Mouse (Mus musculus): ENCODE data around the gene Kmt2d. TPM values are rescaled to one million over a fixed set of nuclear protein-coding genes. Genes with fewer than 3 reads are reported as not detected.
A peak's percentile ranks its signal among the peaks of the same experiment; 100 is the strongest.

Gene Kmt2d
- polyA plus RNA-seq, 1 experiment from 2014 or later, result 13.7 TPM

- 0 out of 2 replicates have a peak overlapping the region, but pooled peaks have one; percentile 1 for H3K9ac ChIP-seq
- H3K9me3 ChIP-seq (replicated peaks), result no peaks in the 10 kb centered on the region
- peak overlapping the region; percentile 63 for H3K4me3 ChIP-seq
- 1% methylated on average over 5 of the region's 5 CpGs for WGBS
- peak overlapping the region; percentile 68 for H3K27ac ChIP-seq
- H3K27me3 ChIP-seq, result no peaks in the 10 kb centered on the region; the same call in 1 of the 2 replicates
- H3K36me3 ChIP-seq (ENCODE audit: poor library complexity, severe bottlenecking), result no peaks in the 10 kb centered on the region
- H3K4me1 ChIP-seq, result peaks cover 13% of the 10 kb centered on the region
- peak overlapping the region; percentile 82 for H3K4me2 ChIP-seq
- peak; percentile 60; the same call in 1 of the 2 replicates for ATAC-seq
Observed at GRCm38 (mm10) chr15:98881656-98882008, 10.6 kb upstream of the Kmt2d start.

GRCm38 (mm10) chr15:98880978-98881655 lies 10.1 kb upstream of the Kmt2d start:
- Histone ChIP-seq H3K9me3 (replicated peaks) (no peaks in the 10 kb centered on the region), H3K36me3 (ENCODE audit: poor library complexity, severe bottlenecking) (no peaks in the 10 kb centered on the region), H3K4me3 (peak overlapping the region; percentile 63), H3K4me1 (peaks cover 13% of the 10 kb centered on the region), H3K9ac (peak overlapping the region; percentile 78), H3K27ac (peak overlapping the region; percentile 79), H3K27me3 (no peaks in the 10 kb centered on the region; the same call in 1 of the 2 replicates), H3K4me2 (peak overlapping the region; percentile 82)
- ATAC-seq, result peak; percentile 97
- WGBS, result under 1% methylated on average over 44 of the region's 48 CpGs

DNA sequence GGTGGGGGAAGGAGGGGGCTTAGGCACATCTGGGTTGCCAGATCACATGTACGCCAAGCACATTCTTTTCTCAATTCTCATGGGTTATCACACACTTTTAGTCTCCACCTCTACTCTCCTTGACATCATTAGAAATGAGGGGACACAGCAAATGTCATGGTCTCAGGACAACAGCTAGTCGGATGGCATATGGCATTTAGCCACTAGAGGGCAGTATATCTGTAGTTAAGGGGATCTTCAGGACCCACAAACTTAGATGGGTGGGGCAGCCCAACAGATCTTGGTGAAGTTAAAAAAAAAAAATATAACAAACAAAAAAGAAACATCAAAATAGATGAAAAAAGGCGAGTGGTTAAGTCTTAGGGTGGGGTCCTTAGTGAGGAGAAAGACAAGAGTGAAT lies 6.3 kb upstream of the Kmt2d start:
- Histone ChIP-seq H3K27ac (no peak overlapping the region), H3K9ac (no peak overlapping the region), H3K4me2 (no peak overlapping the region), H3K9me3 (replicated peaks) (no peaks in the 10 kb centered on the region), H3K36me3 (ENCODE audit: poor library complexity, severe bottlenecking) (no peaks in the 10 kb centered on the region), H3K27me3 (no peaks in the 10 kb centered on the region), H3K4me1 (peaks cover 21% of the 10 kb centered on the region), H3K4me3 (no peak overlapping the region)
- 14% methylated on average over 3 of the region's 3 CpGs for whole genome bisulfite sequencing
- ATAC-seq, result no peak

GRCm38 (mm10) chr15:98871916-98872888 lies 1.2 kb upstream of the Kmt2d start:
- ATAC-seq, result peak; percentile 88
- Histone ChIP-seq H3K9me3 (replicated peaks) (no peaks in the 10 kb centered on the region), H3K36me3 (ENCODE audit: poor library complexity, severe bottlenecking) (no peaks in the 10 kb centered on the region), H3K4me1 (peaks cover 38% of the 10 kb centered on the region), H3K9ac (peak overlapping the region; percentile 99), H3K27me3 (no peaks in the 10 kb centered on the region), H3K4me2 (peak overlapping the region; percentile 97), H3K4me3 (peak overlapping the region; percentile 99), H3K27ac (peak overlapping the region; percentile 98)
- WGBS, result under 1% methylated on average over 50 of the region's 51 CpGs

DNA sequence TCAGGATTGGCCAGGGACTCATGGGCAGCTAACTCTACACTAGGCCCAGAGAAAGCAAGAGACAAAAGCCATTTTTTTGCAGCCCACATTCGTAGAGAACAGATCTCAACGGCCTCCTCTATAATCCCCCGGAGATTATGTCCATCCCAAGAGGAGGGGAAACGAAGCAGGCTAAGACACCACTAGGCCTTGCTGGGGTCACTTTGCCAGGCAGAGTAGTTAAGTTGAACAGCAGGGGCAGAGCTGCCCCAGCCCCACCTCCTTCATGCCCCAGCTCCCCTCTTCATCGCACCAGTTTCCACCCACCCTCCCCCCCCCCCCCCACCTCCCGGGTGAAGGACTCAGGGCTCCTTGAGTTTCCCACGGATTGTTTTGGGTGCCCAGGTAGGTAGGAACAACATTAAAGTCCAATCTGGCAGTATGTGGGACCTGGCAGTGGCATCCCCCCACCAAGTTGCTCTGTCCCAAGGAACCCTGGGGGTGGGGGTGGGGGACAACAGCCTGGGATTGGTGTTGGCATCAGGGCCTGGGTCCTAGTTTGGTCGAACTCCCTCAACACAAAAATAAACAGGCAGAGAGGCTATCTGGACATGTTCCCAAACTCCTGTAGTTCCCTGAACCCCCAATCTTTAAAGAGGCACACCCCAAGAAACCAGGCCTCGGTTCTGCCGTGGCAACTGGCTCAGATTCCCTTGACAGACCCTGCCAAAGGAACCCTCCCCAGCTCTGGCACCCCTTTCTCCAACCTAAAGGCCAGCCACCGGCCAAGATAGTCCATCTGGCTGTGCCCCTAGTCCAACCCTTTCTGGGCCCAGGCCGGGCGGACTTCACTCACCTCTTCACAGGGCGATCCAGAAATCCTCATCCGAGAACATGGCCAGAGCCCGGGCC lies 580 bp downstream of the Kmt2d start:
- Histone ChIP-seq H3K4me1 (peaks cover 42% of the 10 kb centered on the region), H3K9ac (peak overlapping the region; percentile 99), H3K27me3 (no peaks in the 10 kb centered on the region), H3K4me2 (peak overlapping the region; percentile 97), H3K36me3 (ENCODE audit: poor library complexity, severe bottlenecking) (peaks cover 13% of the 10 kb centered on the region), H3K27ac (peak overlapping the region; percentile 98), H3K4me3 (peak overlapping the region; percentile 99), H3K9me3 (replicated peaks) (no peaks in the 10 kb centered on the region)
- under 1% methylated on average over 16 of the region's 16 CpGs for WGBS
- no peak for ATAC-seq

DNA sequence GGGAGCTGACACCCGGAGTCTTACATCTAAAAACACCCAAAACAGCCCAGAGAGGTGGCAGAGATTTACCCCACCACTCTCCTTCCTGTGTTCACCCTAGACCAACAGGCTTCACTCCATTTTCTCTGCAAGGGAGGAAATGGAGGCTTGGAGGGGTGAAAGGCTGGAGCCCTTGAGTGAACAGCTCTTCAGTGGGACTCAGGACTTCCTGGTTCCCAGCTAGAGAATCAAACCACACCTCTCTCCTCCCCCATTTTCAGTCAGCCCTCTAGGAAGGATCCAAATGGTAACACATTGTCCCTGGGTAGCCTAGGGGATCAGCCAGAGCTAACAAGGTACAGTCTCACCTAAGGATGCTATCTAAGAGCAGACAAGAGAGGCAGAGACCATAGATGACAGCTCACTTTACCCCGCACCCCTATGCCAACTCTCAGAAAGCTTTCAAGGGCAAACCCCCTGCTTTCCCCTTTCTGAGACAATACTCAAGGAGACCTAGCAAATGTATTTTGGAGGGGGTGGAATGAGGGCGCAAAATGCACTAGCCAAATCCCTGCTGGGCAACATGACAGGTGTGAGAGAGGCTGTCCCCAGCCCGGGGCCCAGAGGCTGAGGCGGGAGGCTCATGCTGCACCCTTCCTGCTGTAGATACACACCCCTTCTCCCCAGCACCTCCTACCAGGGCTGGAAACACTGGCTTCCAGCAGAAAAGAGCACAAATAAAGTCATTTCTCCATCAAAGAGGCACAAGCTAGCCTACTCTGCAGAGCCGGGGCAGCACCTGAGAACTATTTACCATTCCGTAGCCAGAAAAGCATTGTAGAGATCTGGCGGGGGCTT lies 1.4 kb downstream of the Kmt2d start:
- peaks cover 42% of the 10 kb centered on the region for H3K4me1 ChIP-seq

GRCm38 (mm10) chr15:98868346-98869063 lies 2.5 kb downstream of the Kmt2d start:
- ATAC-seq, result no peak
- Histone ChIP-seq H3K27me3 (no peaks in the 10 kb centered on the region), H3K9me3 (replicated peaks) (no peaks in the 10 kb centered on the region), H3K4me3 (peak overlapping the region; percentile 99), H3K27ac (no peak overlapping the region), H3K9ac (peak overlapping the region; percentile 99), H3K4me1 (peaks cover 42% of the 10 kb centered on the region), H3K36me3 (ENCODE audit: poor library complexity, severe bottlenecking) (peaks cover 32% of the 10 kb centered on the region), H3K4me2 (peak overlapping the region; percentile 97)
- 37% methylated on average over 11 of the region's 11 CpGs for WGBS

More for the DNA sequence above, 1.4 kb downstream of the Kmt2d start:
- H3K4me2 ChIP-seq, result peak overlapping the region; percentile 97
- peak overlapping the region; percentile 11; the same call in 1 of the 2 replicates for H3K27ac ChIP-seq
- WGBS, result 12% methylated on average over 8 of the region's 8 CpGs
- H3K9me3 ChIP-seq (replicated peaks), result no peaks in the 10 kb centered on the region
- H3K9ac ChIP-seq, result peak overlapping the region; percentile 99
- H3K27me3 ChIP-seq, result no peaks in the 10 kb centered on the region
- H3K36me3 ChIP-seq (ENCODE audit: poor library complexity, severe bottlenecking), result peaks cover 21% of the 10 kb centered on the region
- ATAC-seq, result no peak
- peak overlapping the region; percentile 99 for H3K4me3 ChIP-seq

- Histone ChIP-seq H3K4me1 (peaks cover 34% of the 10 kb centered on the region), H3K27ac (no peak overlapping the region), H3K27me3 (no peaks in the 10 kb centered on the region), H3K4me3 (0 out of 2 replicates have a peak overlapping the region, but pooled peaks have one; percentile 4), H3K36me3 (ENCODE audit: poor library complexity, severe bottlenecking) (peaks cover 44% of the 10 kb centered on the region), H3K4me2 (peak overlapping the region; percentile 97), H3K9me3 (replicated peaks) (no peaks in the 10 kb centered on the region), H3K9ac (no peak overlapping the region)
- no peak for ATAC-seq
- 72% methylated on average over 6 of the region's 6 CpGs for WGBS
Observed at GRCm38 (mm10) chr15:98867321-98867720, 3.7 kb downstream of the Kmt2d start.

DNA sequence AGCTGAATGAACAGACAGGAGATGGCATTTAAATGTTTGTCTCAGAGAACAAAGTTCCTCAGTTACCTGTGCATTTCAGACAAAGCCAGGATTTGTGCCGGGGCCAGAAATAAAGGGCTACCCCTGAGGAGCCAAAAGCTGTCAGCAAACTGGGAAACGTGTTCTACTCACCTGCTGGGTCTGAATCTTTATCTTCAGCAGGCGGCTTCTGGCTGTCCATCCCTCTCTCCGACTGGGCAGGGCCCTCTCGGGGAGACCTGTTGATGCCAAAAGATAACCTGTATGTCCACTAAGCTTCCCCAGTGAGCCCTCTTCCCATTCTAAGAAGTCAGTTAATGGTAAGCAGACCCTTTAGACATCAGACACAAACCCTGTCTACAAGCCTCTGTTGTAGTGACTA lies 4.5 kb downstream of the Kmt2d start:
- H3K4me1 ChIP-seq, result peaks cover 34% of the 10 kb centered on the region
- H3K27ac ChIP-seq, result no peak overlapping the region
- no peaks in the 10 kb centered on the region for H3K27me3 ChIP-seq
- ATAC-seq, result no peak
- peaks cover 52% of the 10 kb centered on the region for H3K36me3 ChIP-seq (ENCODE audit: poor library complexity, severe bottlenecking)
- WGBS, result 97% methylated on average over 5 of the region's 5 CpGs
- H3K9ac ChIP-seq, result no peak overlapping the region
- no peak overlapping the region for H3K4me2 ChIP-seq
- H3K4me3 ChIP-seq, result no peak overlapping the region
- H3K9me3 ChIP-seq (replicated peaks), result no peaks in the 10 kb centered on the region

DNA sequence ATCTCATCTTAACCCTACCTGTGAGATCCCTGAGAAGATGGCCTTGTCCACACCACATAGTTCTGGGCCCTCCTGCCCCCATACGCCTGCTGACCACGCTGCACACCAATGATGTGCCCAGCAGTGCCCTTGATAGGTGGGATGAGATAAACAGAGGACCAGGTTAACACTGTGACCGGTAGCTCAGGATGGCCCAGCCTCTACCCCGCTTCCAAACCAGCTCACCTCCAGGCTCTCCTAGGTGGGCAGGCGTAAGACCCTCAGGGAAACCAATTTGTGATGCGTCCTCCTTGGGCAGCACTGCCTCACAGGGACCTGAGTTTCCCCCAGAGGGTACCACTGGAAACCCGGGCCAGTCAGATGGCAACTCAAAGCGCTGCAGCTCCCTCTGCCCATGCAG lies 5.2 kb downstream of the Kmt2d start:
- Histone ChIP-seq H3K9ac (peak overlapping the region; percentile 14; the same call in 1 of the 2 replicates), H3K9me3 (replicated peaks) (no peaks in the 10 kb centered on the region), H3K4me1 (peaks cover 34% of the 10 kb centered on the region), H3K4me3 (no peak overlapping the region), H3K4me2 (no peak overlapping the region), H3K27me3 (no peaks in the 10 kb centered on the region), H3K36me3 (ENCODE audit: poor library complexity, severe bottlenecking) (peaks cover 59% of the 10 kb centered on the region), H3K27ac (no peak overlapping the region)
- no peak for ATAC-seq
- WGBS, result 95% methylated on average over 8 of the region's 8 CpGs

Data from forebrain, embryonic 13.5 days (tissue).